Mouse (Mus musculus): ENCODE measurements at regions not wholly inside any gene's neighbourhood (a gene's known extent, or its start where the extent isn't known, plus 50 kb on each side); places are given as distances from the start of the nearest gene placed in this dataset.
A peak's percentile ranks its signal among the peaks of the same experiment; 100 is the strongest.

DNA sequence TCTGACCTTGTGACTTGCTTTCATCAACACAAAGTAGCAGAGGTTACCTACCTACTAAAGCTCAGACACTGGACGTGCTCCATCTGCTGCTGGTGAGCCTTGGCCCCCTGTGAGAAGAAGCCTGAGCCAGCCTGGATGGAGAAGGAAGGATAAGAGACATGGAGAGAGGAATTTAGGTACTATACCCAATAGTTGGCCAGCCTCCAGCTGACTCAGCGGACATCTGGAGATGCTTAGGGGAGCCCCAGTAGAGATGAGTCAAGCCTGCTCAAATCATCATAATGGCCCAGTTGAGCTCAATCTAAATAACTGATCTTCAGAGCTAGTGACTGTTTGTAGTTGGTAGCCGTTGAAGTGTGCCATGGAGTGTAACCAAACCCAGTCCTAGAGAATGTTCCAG is 53.7 kb upstream of the Ripply2 start:
- no peaks in the 10 kb centered on the region for H3K36me3 ChIP-seq (ENCODE audit: control insufficient read depth, insufficient read depth, low read length)
- no peak overlapping the region for H3K27ac ChIP-seq (replicated peaks; ENCODE audit: insufficient read depth, low read depth, low read length)
- no peak overlapping the region for H3K4me3 ChIP-seq (ENCODE audit: insufficient read depth, low read depth, low read length)
- WGBS = 78% methylated on average over 3 of the region's 3 CpGs
- no peak for TF ChIP-seq POLR2A (IDR thresholded peaks at IDR 0.05; ENCODE audit: extremely low read depth, insufficient read depth, low read length)
- H3K4me1 ChIP-seq (ENCODE audit: control insufficient read depth, insufficient read depth, low read length) = no peaks in the 10 kb centered on the region
- H3K79me2 ChIP-seq (ENCODE audit: control insufficient read depth, insufficient read depth, low read length) = no peaks in the 10 kb centered on the region
- no peak overlapping the region for H3K9ac ChIP-seq (ENCODE audit: low read depth, low read length)
- DNase-seq (ENCODE audit: extremely low read depth, low read depth, low spot score) = no peak
- no peaks in the 10 kb centered on the region for H3K27me3 ChIP-seq (ENCODE audit: control insufficient read depth, insufficient read depth, low read length)

DNA sequence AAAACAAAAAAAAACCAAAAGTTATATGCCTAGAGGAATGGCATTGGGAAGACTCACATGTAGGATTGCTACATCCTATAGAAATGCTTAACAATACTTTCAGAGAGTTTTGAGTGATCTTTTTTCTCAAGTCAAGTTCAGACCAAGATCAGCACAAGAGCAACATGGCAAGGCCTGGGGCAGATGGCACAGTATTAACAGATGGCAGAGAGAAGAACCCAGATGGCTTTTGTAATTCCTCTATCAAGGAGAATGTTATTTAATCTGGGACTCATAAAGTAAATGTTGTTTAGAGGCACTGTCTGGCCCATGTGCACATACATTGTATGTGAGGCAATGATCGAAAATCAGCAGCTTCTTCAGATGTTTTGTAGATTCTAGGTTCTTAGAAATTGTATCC is 58.3 kb upstream of the Ripply2 start:
- Histone ChIP-seq H3K27ac (replicated peaks; ENCODE audit: insufficient read depth, low read depth, low read length) (no peak overlapping the region), H3K27me3 (ENCODE audit: control insufficient read depth, insufficient read depth, low read length) (no peaks in the 10 kb centered on the region), H3K4me1 (ENCODE audit: control insufficient read depth, insufficient read depth, low read length) (peaks cover 3% of the 10 kb centered on the region), H3K79me2 (ENCODE audit: control insufficient read depth, insufficient read depth, low read length) (no peaks in the 10 kb centered on the region), H3K4me3 (ENCODE audit: insufficient read depth, low read depth, low read length) (no peak overlapping the region), H3K36me3 (ENCODE audit: control insufficient read depth, insufficient read depth, low read length) (no peaks in the 10 kb centered on the region), H3K9ac (ENCODE audit: low read depth, low read length) (no peak overlapping the region)
- 80% methylated on average over 1 of the region's 1 CpGs for WGBS
- DNase-seq (ENCODE audit: extremely low read depth, low read depth, low spot score) = no peak
- TF ChIP-seq CTCF (IDR thresholded peaks at IDR 0.05; ENCODE audit: low read depth, low read length) (no peak), POLR2A (IDR thresholded peaks at IDR 0.05; ENCODE audit: extremely low read depth, insufficient read depth, low read length) (no peak)

DNA sequence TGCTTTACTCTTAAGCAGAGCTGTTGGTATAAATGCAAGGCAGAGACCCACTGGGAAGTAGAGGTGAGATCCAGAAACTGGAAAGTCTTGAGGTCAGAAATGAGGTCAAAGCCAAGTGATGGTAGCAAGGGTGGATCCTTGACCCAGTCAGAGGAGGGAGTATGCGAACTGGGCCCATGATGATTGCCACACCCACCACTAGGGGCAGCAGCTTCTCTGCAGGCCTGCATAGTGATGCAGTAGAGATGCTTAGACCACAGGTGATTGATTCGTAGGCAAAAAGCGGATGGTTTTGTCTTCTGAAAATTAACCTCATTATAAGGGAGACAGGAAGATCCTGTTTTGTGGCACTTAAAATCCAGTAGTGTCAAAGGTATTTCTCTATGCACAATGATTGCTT is 59.6 kb upstream of the Ripply2 start:
- H3K4me1 ChIP-seq (ENCODE audit: control insufficient read depth, insufficient read depth, low read length) = peaks cover 3% of the 10 kb centered on the region
- no peaks in the 10 kb centered on the region for H3K79me2 ChIP-seq (ENCODE audit: control insufficient read depth, insufficient read depth, low read length)
- no peaks in the 10 kb centered on the region for H3K27me3 ChIP-seq (ENCODE audit: control insufficient read depth, insufficient read depth, low read length)
- no peaks in the 10 kb centered on the region for H3K36me3 ChIP-seq (ENCODE audit: control insufficient read depth, insufficient read depth, low read length)
- H3K9ac ChIP-seq (ENCODE audit: low read depth, low read length) = no peak overlapping the region
- no peak for DNase-seq (ENCODE audit: extremely low read depth, low read depth, low spot score)
- 85% methylated on average over 3 of the region's 3 CpGs for WGBS
- H3K27ac ChIP-seq (replicated peaks; ENCODE audit: insufficient read depth, low read depth, low read length) = no peak overlapping the region
- TF ChIP-seq CTCF (IDR thresholded peaks at IDR 0.05; ENCODE audit: low read depth, low read length) (peak; percentile 35), POLR2A (IDR thresholded peaks at IDR 0.05; ENCODE audit: extremely low read depth, insufficient read depth, low read length) (no peak)
- no peak overlapping the region for H3K4me3 ChIP-seq (ENCODE audit: insufficient read depth, low read depth, low read length)

DNA sequence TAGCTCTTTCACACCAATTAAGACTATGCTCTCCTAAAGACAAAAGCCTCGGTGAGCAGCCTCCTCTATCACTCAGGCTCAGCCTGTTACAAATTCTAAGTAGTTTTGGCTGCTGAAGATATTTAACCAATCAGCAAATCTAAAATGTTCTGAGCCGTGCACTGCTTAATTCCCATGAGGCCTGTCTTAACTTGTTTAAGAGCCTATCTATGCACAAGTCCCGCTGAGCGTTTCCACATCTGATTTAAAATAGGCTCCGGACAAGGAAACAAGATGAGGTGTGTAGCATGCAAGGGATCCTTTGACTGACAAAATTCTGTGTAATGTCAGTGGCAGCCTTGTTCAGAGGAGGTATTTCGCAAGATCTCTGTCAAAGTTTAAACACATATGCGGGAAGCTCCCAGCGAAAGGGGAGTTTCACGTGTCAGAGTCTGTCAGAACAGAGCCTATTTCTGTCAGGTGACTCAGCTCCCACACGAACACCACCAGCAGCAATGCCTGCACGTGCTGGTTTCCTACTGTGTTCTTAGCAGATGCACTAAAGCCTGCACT is 63.3 kb upstream of the Ripply2 start:
- TF ChIP-seq POLR2A (IDR thresholded peaks at IDR 0.05; ENCODE audit: extremely low read depth, insufficient read depth, low read length) = no peak
- TF ChIP-seq CTCF (IDR thresholded peaks at IDR 0.05; ENCODE audit: low read depth, low read length) = no peak
- peak; percentile 74 for DNase-seq (ENCODE audit: extremely low read depth, low read depth, low spot score)
- H3K79me2 ChIP-seq (ENCODE audit: control insufficient read depth, insufficient read depth, low read length) = no peaks in the 10 kb centered on the region

DNA sequence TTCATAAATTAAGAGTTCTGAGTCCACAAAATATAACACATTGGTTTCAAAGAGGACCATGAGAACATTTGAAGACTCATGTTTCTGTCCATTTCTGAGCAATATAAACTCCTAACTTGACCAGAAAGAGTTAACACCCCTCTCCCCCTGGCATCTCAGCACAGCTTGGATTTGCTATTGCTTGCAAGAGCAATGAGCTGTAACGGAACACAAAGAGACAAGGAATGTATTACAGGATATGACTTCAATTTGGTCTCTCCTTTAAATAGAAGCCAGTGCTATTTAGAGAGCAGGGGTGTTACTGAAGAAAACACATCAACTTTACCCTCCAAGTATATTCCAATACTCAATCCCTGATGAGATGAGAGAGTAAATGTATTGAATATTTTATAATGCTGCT is 65.5 kb upstream of the Ripply2 start:
- no peak for TF ChIP-seq POLR2A (IDR thresholded peaks at IDR 0.05; ENCODE audit: extremely low read depth, insufficient read depth, low read length)
- no peak for TF ChIP-seq CTCF (IDR thresholded peaks at IDR 0.05; ENCODE audit: low read depth, low read length)
- H3K4me1 ChIP-seq (ENCODE audit: control insufficient read depth, insufficient read depth, low read length) = peaks cover 3% of the 10 kb centered on the region

More for the DNA sequence above, 63.3 kb upstream of the Ripply2 start:
- no peak overlapping the region for H3K4me3 ChIP-seq (ENCODE audit: insufficient read depth, low read depth, low read length)
- H3K27ac ChIP-seq (replicated peaks; ENCODE audit: insufficient read depth, low read depth, low read length) = no peak overlapping the region
- 22% methylated on average over 11 of the region's 11 CpGs for WGBS
- H3K36me3 ChIP-seq (ENCODE audit: control insufficient read depth, insufficient read depth, low read length) = no peaks in the 10 kb centered on the region
- H3K9ac ChIP-seq (ENCODE audit: low read depth, low read length) = no peak overlapping the region
- H3K4me1 ChIP-seq (ENCODE audit: control insufficient read depth, insufficient read depth, low read length) = peaks cover 3% of the 10 kb centered on the region
- H3K27me3 ChIP-seq (ENCODE audit: control insufficient read depth, insufficient read depth, low read length) = no peaks in the 10 kb centered on the region

DNA sequence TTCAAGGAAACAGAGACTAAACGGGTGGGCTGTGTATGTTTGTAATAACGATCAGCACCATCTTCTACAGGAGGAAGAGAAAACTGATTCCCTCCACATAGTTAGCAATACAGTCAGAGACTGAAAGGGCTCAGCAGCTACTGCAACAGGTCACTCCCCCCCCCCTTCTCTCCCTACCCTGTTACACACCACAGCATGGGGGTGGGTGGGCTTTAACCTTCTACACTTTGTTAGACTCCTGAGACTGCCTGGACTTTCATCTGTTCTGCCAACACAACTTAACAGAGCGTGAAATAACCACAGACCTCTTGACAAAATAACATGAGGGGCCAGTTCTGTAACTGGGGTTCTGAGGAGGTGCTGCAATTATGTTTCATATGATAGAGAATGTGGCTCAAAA is 50.7 kb upstream of the Snap91 start:
- 65% methylated on average over 3 of the region's 3 CpGs for WGBS
- TF ChIP-seq POLR2A (IDR thresholded peaks at IDR 0.05; ENCODE audit: extremely low read depth, insufficient read depth, low read length) = no peak
- no peak for TF ChIP-seq CTCF (IDR thresholded peaks at IDR 0.05; ENCODE audit: low read depth, low read length)
- no peaks in the 10 kb centered on the region for H3K4me1 ChIP-seq (ENCODE audit: control insufficient read depth, insufficient read depth, low read length)
- no peaks in the 10 kb centered on the region for H3K79me2 ChIP-seq (ENCODE audit: control insufficient read depth, insufficient read depth, low read length)
- no peaks in the 10 kb centered on the region for H3K27me3 ChIP-seq (ENCODE audit: control insufficient read depth, insufficient read depth, low read length)
- DNase-seq (ENCODE audit: extremely low read depth, low read depth, low spot score) = no peak
- no peak overlapping the region for H3K4me3 ChIP-seq (ENCODE audit: insufficient read depth, low read depth, low read length)
- H3K9ac ChIP-seq (ENCODE audit: low read depth, low read length) = no peak overlapping the region
- no peak overlapping the region for H3K27ac ChIP-seq (replicated peaks; ENCODE audit: insufficient read depth, low read depth, low read length)
- no peaks in the 10 kb centered on the region for H3K36me3 ChIP-seq (ENCODE audit: control insufficient read depth, insufficient read depth, low read length)

More for the DNA sequence above, 65.5 kb upstream of the Ripply2 start:
- H3K9ac ChIP-seq (ENCODE audit: low read depth, low read length) = no peak overlapping the region
- DNase-seq (ENCODE audit: extremely low read depth, low read depth, low spot score) = no peak
- H3K27ac ChIP-seq (replicated peaks; ENCODE audit: insufficient read depth, low read depth, low read length) = no peak overlapping the region
- 69% methylated on average over 1 of the region's 1 CpGs for WGBS
- H3K27me3 ChIP-seq (ENCODE audit: control insufficient read depth, insufficient read depth, low read length) = no peaks in the 10 kb centered on the region
- H3K79me2 ChIP-seq (ENCODE audit: control insufficient read depth, insufficient read depth, low read length) = no peaks in the 10 kb centered on the region
- no peak overlapping the region for H3K4me3 ChIP-seq (ENCODE audit: insufficient read depth, low read depth, low read length)
- no peaks in the 10 kb centered on the region for H3K36me3 ChIP-seq (ENCODE audit: control insufficient read depth, insufficient read depth, low read length)
